Mouse (Mus musculus): Measurements from ENCODE around the gene Exosc6. TPM values are rescaled to one million over a fixed set of nuclear protein-coding genes. Genes with fewer than 3 reads are reported as not detected.
"Not testable (repeated sequence)": the region's sequence is repeated elsewhere in the genome, so short reads cannot be mapped to it uniquely, and the experiment has no call there.

Gene Exosc6
- polyA plus RNA-seq (2014; fragmentation: Nextera tagmentation; extraction: Ambion mirVana) = 10.7 and 14.5 TPM in 2 replicates

DNA sequence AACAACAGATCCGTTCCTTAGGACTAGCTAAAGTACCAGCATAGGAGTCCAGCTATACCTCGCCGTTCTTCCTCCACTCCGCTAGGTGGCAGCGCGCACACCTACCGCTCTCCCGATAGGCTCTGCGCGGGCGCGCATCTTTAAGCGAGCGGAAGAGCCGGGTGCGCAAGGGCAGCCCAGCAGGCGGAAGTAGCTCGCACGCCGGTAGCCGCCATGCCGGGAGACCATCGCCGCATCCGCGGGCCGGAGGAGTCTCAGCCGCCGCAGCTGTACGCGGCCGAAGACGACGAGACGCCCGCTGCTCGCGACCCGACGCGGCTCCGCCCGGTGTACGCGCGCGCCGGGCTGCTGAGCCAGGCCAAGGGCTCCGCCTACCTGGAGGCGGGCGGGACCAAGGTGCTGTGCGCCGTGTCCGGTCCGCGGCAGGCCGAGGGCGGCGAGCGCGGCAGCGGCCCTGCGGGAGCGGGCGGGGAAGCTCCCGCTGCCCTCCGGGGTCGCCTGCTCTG lies at the start of gene Exosc6:
Exosc6 (plus strand) TSS at position 182 of the 506 bp plus-strand sequence.
- Histone ChIP-seq H3K4me2 (ENCODE audit: low read length) (peak within 1 kb of the TSS; percentile 97), H3K4me1 (ENCODE audit: control insufficient read depth in 2 of 2, insufficient read depth in 2 of 2, low read length in 2 of 2) (peaks cover 10 to 22% of the 10 kb centered on the region in 2 experiments; a peak in 3 of 4 replicates), H3K27ac (replicated peaks in 1 of 2; ENCODE audit: control insufficient read depth in 1 of 2, insufficient read depth in 1 of 2, low read depth in 2 of 2, low read length in 2 of 2) (peak within 1 kb of the TSS; percentile 46 to 85), H3K27me3 (ENCODE audit: control insufficient read depth, insufficient read depth, low read length) (no peaks in the 10 kb centered on the region), H3K36me3 (ENCODE audit: control insufficient read depth, insufficient read depth, low read length) (peaks cover 48% of the 10 kb centered on the region), H3K9me3 (ENCODE audit: control insufficient read depth, low read length) (no peaks in the 10 kb centered on the region), H3K9ac (ENCODE audit: low read length) (peak within 1 kb of the TSS; percentile 92), H3K4me3 (ENCODE audit: control insufficient read depth in 1 of 2, insufficient read depth in 1 of 2, low read depth in 1 of 2, low read length in 2 of 2) (peak within 1 kb of the TSS; percentile 75 to 97)
- ATAC-seq (ENCODE audit: insufficient number of reproducible peaks, insufficient read depth, low FRiP score, low read depth) = peak; percentile 85
- under 1% methylated on average over 66 of the region's 68 CpGs for WGBS

DNA sequence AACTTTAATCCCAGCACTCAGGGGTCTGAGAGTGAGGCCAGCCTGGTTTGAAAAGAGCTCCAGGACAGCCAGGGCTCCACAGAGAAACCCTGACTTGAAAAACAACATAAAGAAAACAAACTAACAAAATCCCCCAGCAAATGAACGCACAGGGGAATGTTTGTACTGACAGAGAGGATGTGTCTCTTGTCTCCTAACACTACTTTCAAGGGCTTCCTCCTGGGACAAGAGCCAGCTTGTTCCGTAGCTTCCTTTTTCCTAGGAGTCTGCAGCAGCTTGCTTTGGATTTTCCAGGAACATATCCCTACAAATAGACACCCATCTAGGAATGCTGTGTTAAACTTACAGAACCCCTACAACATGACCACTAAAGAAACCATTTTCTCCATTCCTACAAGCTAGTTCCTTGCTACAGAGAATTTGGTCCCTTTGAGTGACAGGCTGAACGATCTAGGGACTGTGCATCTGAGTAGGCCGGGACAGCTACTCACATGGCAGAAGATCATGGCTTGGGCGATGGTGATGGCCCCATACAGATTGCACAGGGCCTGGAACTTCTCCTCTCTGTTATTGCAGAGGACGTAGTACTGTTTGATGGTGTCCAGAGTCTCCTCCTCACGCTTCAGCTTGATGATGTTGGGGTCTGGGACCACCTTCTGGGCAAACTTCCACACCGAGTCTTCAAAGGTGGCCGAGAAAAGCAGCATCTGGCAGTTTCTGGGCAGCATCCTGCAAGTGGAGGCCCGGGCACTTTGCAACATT lies 45.7 kb upstream of the Exosc6 start:
- not testable (repeated sequence) for H3K9me3 ChIP-seq (ENCODE audit: control insufficient read depth, low read length); H3K4me2 ChIP-seq (ENCODE audit: low read length); H3K27me3 ChIP-seq (ENCODE audit: control insufficient read depth, insufficient read depth, low read length); H3K9ac ChIP-seq (ENCODE audit: low read length); H3K4me3 ChIP-seq (ENCODE audit: control insufficient read depth in 1 of 2, insufficient read depth in 1 of 2, low read depth in 1 of 2, low read length in 2 of 2); H3K4me1 ChIP-seq (ENCODE audit: control insufficient read depth in 2 of 2, insufficient read depth in 2 of 2, low read length in 2 of 2); H3K27ac ChIP-seq (replicated peaks in 1 of 2; ENCODE audit: control insufficient read depth in 1 of 2, insufficient read depth in 1 of 2, low read depth in 2 of 2, low read length in 2 of 2); ATAC-seq (ENCODE audit: insufficient number of reproducible peaks, insufficient read depth, low FRiP score, low read depth)
- H3K36me3 ChIP-seq (ENCODE audit: control insufficient read depth, insufficient read depth, low read length) = peaks cover 59% of the 10 kb centered on the region
- WGBS = 86% methylated on average over 8 of the region's 10 CpGs

DNA sequence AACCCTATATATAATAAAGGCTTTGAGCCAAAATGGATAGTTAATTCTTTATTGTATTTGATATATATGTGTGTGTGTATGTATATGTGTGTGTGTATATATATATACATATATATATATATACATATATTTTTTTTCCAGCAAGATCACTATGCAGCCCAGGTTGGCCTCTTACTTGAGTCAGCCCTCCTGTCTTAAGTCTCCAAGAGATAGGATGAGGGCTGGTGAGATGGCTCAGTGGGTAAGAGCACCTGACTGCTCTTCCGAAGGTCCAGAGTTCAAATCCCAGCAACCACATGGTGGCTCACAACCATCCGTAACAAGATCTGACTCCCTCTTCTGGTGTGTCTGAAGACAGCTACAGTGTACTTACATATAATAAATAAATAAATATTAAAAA lies 29.5 kb upstream of the Exosc6 start:
- not testable (repeated sequence) for ATAC-seq (ENCODE audit: insufficient number of reproducible peaks, insufficient read depth, low FRiP score, low read depth); H3K4me1 ChIP-seq (ENCODE audit: control insufficient read depth in 2 of 2, insufficient read depth in 2 of 2, low read length in 2 of 2); H3K9me3 ChIP-seq (ENCODE audit: control insufficient read depth, low read length); H3K9ac ChIP-seq (ENCODE audit: low read length); H3K27ac ChIP-seq (replicated peaks in 1 of 2; ENCODE audit: control insufficient read depth in 1 of 2, insufficient read depth in 1 of 2, low read depth in 2 of 2, low read length in 2 of 2); H3K36me3 ChIP-seq (ENCODE audit: control insufficient read depth, insufficient read depth, low read length); H3K27me3 ChIP-seq (ENCODE audit: control insufficient read depth, insufficient read depth, low read length); H3K4me2 ChIP-seq (ENCODE audit: low read length); H3K4me3 ChIP-seq (ENCODE audit: control insufficient read depth in 1 of 2, insufficient read depth in 1 of 2, low read depth in 1 of 2, low read length in 2 of 2)
- WGBS = 100% methylated on average over 1 of the region's 2 CpGs

DNA sequence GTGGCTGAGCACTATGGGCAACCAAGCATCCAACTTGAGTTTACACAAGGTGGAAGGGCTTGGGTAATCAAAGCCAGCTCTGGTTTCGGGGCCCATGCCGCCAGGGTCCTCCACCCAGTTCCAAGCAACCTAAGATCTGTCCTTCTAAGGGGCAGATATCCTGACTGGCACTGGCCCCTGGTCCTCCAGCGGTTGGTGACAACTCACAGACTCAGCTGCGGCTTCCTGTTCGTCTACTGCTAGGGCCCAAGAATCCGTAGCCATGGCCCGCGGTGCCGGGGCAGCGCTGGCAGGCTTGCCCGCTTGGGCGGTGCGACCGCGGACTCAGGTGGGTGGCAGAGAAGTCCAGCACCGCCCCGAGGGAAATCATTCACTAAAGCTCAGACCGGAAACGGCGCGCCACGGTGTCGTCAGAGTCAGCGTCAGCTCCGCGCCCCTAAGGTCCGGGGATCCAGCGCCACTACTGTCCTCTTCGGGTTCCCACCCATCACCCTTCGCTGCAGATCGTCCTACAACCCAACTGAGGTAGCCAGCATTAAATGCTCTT lies 28.7 kb upstream of the Exosc6 start:
- peak overlapping the region; percentile 93 for H3K4me2 ChIP-seq (ENCODE audit: low read length)
- no peaks in the 10 kb centered on the region for H3K9me3 ChIP-seq (ENCODE audit: control insufficient read depth, low read length)
- under 1% methylated on average over 31 of the region's 31 CpGs for WGBS
- H3K4me3 ChIP-seq (ENCODE audit: control insufficient read depth in 1 of 2, insufficient read depth in 1 of 2, low read depth in 1 of 2, low read length in 2 of 2) = peak overlapping the region; percentile 82 to 94
- 0 out of 4 replicates have a peak, but pooled peaks cover 0 to 5% of the 10 kb centered on the region in 2 experiments for H3K4me1 ChIP-seq (ENCODE audit: control insufficient read depth in 2 of 2, insufficient read depth in 2 of 2, low read length in 2 of 2)
- peak overlapping the region; percentile 90 for H3K9ac ChIP-seq (ENCODE audit: low read length)
- peak overlapping the region; percentile 69 to 71 for H3K27ac ChIP-seq (replicated peaks in 1 of 2; ENCODE audit: control insufficient read depth in 1 of 2, insufficient read depth in 1 of 2, low read depth in 2 of 2, low read length in 2 of 2)
- peak; percentile 84 for ATAC-seq (ENCODE audit: insufficient number of reproducible peaks, insufficient read depth, low FRiP score, low read depth)
- no peaks in the 10 kb centered on the region for H3K36me3 ChIP-seq (ENCODE audit: control insufficient read depth, insufficient read depth, low read length)
- H3K27me3 ChIP-seq (ENCODE audit: control insufficient read depth, insufficient read depth, low read length) = no peaks in the 10 kb centered on the region

DNA sequence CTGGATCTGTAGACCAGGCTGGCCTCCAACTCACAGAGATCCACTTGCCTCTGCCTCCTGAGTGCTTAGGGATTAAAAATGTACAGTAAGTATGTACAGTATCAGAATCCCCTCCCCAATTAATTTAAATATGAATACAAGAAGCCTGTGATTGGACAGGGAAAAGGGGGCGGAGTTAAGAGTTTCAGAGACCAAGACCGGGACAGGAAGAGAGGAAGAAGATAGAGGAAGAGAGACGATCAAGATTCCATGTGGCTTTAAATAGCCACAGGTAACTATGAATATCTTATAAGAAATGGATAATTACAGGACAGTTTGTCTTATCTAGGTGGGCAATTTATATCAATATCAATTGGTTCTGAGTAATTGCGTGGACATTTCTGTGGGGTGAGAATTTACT lies 26.6 kb upstream of the Exosc6 start:
- 37% methylated on average over 4 of the region's 4 CpGs for WGBS
- peaks cover 3 to 8% of the 10 kb centered on the region in 2 experiments; a peak in 3 of 4 replicates for H3K4me1 ChIP-seq (ENCODE audit: control insufficient read depth in 2 of 2, insufficient read depth in 2 of 2, low read length in 2 of 2)
- H3K9me3 ChIP-seq (ENCODE audit: control insufficient read depth, low read length) = no peaks in the 10 kb centered on the region
- H3K9ac ChIP-seq (ENCODE audit: low read length) = no peak overlapping the region
- H3K27ac ChIP-seq (replicated peaks in 1 of 2; ENCODE audit: control insufficient read depth in 1 of 2, insufficient read depth in 1 of 2, low read depth in 2 of 2, low read length in 2 of 2) = no peak overlapping the region
- H3K4me3 ChIP-seq (ENCODE audit: control insufficient read depth in 1 of 2, insufficient read depth in 1 of 2, low read depth in 1 of 2, low read length in 2 of 2) = no peak overlapping the region
- H3K27me3 ChIP-seq (ENCODE audit: control insufficient read depth, insufficient read depth, low read length) = no peaks in the 10 kb centered on the region
- no peak for ATAC-seq (ENCODE audit: insufficient number of reproducible peaks, insufficient read depth, low FRiP score, low read depth)
- no peak overlapping the region for H3K4me2 ChIP-seq (ENCODE audit: low read length)
- no peaks in the 10 kb centered on the region for H3K36me3 ChIP-seq (ENCODE audit: control insufficient read depth, insufficient read depth, low read length)

DNA sequence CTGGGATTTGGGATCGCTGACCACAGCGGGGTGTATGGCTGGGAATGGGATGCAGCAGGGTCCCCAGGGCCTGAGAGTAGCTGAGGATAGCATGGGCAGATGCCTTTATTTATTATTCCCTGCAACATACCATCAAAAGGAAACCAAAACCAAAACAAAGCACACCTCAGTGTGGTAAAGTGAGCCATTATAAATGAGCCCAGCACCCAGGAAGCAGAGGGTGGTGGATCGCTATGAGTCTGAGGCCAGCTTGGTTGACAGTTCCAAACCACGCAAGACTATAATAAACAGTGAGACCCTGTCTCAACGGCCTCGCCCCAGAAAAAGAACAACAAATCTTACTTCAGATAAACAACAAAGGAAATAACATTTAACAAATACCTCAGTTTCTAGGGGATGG lies 26.1 kb upstream of the Exosc6 start:
- Histone ChIP-seq H3K27me3 (ENCODE audit: control insufficient read depth, insufficient read depth, low read length) (no peaks in the 10 kb centered on the region), H3K4me3 (ENCODE audit: control insufficient read depth in 1 of 2, insufficient read depth in 1 of 2, low read depth in 1 of 2, low read length in 2 of 2) (no peak overlapping the region), H3K27ac (replicated peaks in 1 of 2; ENCODE audit: control insufficient read depth in 1 of 2, insufficient read depth in 1 of 2, low read depth in 2 of 2, low read length in 2 of 2) (no peak overlapping the region), H3K9me3 (ENCODE audit: control insufficient read depth, low read length) (no peaks in the 10 kb centered on the region), H3K4me1 (ENCODE audit: control insufficient read depth in 2 of 2, insufficient read depth in 2 of 2, low read length in 2 of 2) (peaks cover 3 to 12% of the 10 kb centered on the region in 2 experiments), H3K4me2 (ENCODE audit: low read length) (no peak overlapping the region), H3K36me3 (ENCODE audit: control insufficient read depth, insufficient read depth, low read length) (no peaks in the 10 kb centered on the region), H3K9ac (ENCODE audit: low read length) (no peak overlapping the region)
- 76% methylated on average over 6 of the region's 6 CpGs for WGBS
- no peak for ATAC-seq (ENCODE audit: insufficient number of reproducible peaks, insufficient read depth, low FRiP score, low read depth)

DNA sequence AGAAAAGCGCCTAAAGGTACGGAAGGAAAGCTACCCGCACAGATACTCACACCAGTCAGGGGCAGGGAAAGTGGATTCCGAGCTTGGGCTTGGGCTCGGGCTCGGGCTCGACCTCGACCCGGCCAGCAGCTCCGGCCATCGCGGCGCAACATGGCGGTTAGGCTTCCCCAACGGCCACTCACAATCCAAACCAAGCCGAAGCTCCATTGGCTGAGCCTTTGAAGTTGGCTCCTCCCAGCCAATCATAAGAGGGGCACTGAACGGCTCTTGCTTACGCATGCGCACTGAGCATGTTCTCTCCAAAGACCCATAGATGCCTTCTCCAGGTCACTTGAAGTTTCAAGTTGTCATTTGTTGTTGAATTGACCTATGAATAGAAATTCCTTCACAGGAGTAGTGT lies 24.6 kb upstream of the Exosc6 start, which contains the start of gene Ddx19b:
Ddx19b (minus strand) TSS at position 180 of the 400 bp plus-strand sequence.
- Histone ChIP-seq H3K27me3 (ENCODE audit: control insufficient read depth, insufficient read depth, low read length) (no peaks in the 10 kb centered on the region), H3K9me3 (ENCODE audit: control insufficient read depth, low read length) (no peaks in the 10 kb centered on the region), H3K4me2 (ENCODE audit: low read length) (no peak within 1 kb of the TSS), H3K4me1 (ENCODE audit: control insufficient read depth in 2 of 2, insufficient read depth in 2 of 2, low read length in 2 of 2) (peaks cover 3 to 16% of the 10 kb centered on the region in 2 experiments), H3K27ac (replicated peaks in 1 of 2; ENCODE audit: control insufficient read depth in 1 of 2, insufficient read depth in 1 of 2, low read depth in 2 of 2, low read length in 2 of 2) (no peak within 1 kb of the TSS), H3K9ac (ENCODE audit: low read length) (no peak within 1 kb of the TSS), H3K4me3 (ENCODE audit: control insufficient read depth in 1 of 2, insufficient read depth in 1 of 2, low read depth in 1 of 2, low read length in 2 of 2) (no peak within 1 kb of the TSS), H3K36me3 (ENCODE audit: control insufficient read depth, insufficient read depth, low read length) (peaks cover 4% of the 10 kb centered on the region; the same call in 1 of the 2 replicates)
- WGBS = 95% methylated on average over 19 of the region's 19 CpGs
- ATAC-seq (ENCODE audit: insufficient number of reproducible peaks, insufficient read depth, low FRiP score, low read depth) = no peak
